30 mouse cellular contexts compared by ENCODE assay signal in genomic region chr2:79268863-79269262, GRCm38 (mm10). TPM values are rescaled to one million over a fixed set of nuclear protein-coding genes. Genes with fewer than 3 reads are reported as not detected.
DNase-seq lines count a peak whose midpoint lies in the region; ATAC-seq and TF ChIP-seq lines count a peak whose summit lies in the region.
"Had no signal": no experiment of that assay in that cellular context is flagged by ENCODE, and none has a peak within 500 bp of the region (broad histone marks: within the 10 kb centered on the region; RNA-seq: fewer than 3 reads in every experiment).

No protein-coding gene starts in this region.

- H3K36me3 ChIP-seq in CH12.LX (replicated peaks in 1 of 2; ENCODE audit: control insufficient read depth in 1 of 2, insufficient read depth in 1 of 2, low read length in 1 of 2) (peaks cover 40 to 68% of the 10 kb centered on the region in 2 experiments), MEL (ENCODE audit: control insufficient read depth in 1 of 2, insufficient read depth in 2 of 2, low read length in 2 of 2) (peaks cover 39 to 74% of the 10 kb centered on the region in 2 experiments)
- H3K36me3 ChIP-seq in liver, embryonic 13.5 days, result peaks cover 57% of the 10 kb centered on the region
- H3K36me3 ChIP-seq in liver, embryonic 16.5 days (ENCODE audit: control insufficient read depth, insufficient read depth), result peaks cover 34% of the 10 kb centered on the region
- H3K36me3 ChIP-seq: embryonic facial prominence, embryonic 12.5 days; embryonic facial prominence, embryonic 15.5 days; forebrain, embryonic 10.5 days; heart, embryonic 12.5 days; heart, embryonic 15.5 days; hindbrain, embryonic 10.5 days; hindbrain, embryonic 13.5 days; intestine, embryonic 15.5 days had no signal

- H3K27me3 ChIP-seq in CH12.LX (replicated peaks) (no peaks in the 10 kb centered on the region), MEL (ENCODE audit: control insufficient read depth in 1 of 2, insufficient read depth in 2 of 2, low read length in 2 of 2) (no peaks in the 10 kb centered on the region)
- H3K27me3 ChIP-seq in liver, embryonic 13.5 days, result no peaks in the 10 kb centered on the region
- no peaks in the 10 kb centered on the region for H3K27me3 ChIP-seq in liver, embryonic 16.5 days (ENCODE audit: control insufficient read depth, insufficient read depth, low read depth, low read length)
- H3K27me3 ChIP-seq: embryonic facial prominence, embryonic 12.5 days; embryonic facial prominence, embryonic 15.5 days; forebrain, embryonic 13.5 days; heart, embryonic 12.5 days; heart, embryonic 15.5 days; hindbrain, embryonic 13.5 days; intestine, embryonic 15.5 days had no signal

- dilution Hi-C loops in CH12.LX (cut with MboI; ENCODE audit: extremely low pct_ligation_motif_present, extremely low pct_unique_long_range_greater_than_20kb, low sequenced_read_pairs), result no loop called here

- H3K9ac ChIP-seq in CH12.LX (ENCODE audit: insufficient read depth, low read depth) (peak overlapping the region; percentile 4; the same call in 1 of the 2 replicates), MEL (ENCODE audit: control insufficient read depth, low read depth, low read length, poor library complexity, severe bottlenecking) (no peak overlapping the region)
- 0 out of 2 replicates have a peak overlapping the region, but pooled peaks have one; percentile 33 for H3K9ac ChIP-seq in liver, embryonic 13.5 days
- H3K9ac ChIP-seq in liver, embryonic 16.5 days (ENCODE audit: low read depth, low read length), result no peak overlapping the region
- H3K9ac ChIP-seq: embryonic facial prominence, embryonic 12.5 days; embryonic facial prominence, embryonic 15.5 days; forebrain, embryonic 13.5 days; heart, embryonic 12.5 days; heart, embryonic 15.5 days; hindbrain, embryonic 13.5 days; intestine, embryonic 15.5 days had no signal

- peaks cover 15 to 65% of the 10 kb centered on the region in 2 experiments for H3K4me1 ChIP-seq in CH12.LX (ENCODE audit: control insufficient read depth in 1 of 2, insufficient read depth in 2 of 2)
- H3K4me1 ChIP-seq in MEL (ENCODE audit: control insufficient read depth in 1 of 2, insufficient read depth in 2 of 2, low read length in 2 of 2), result peaks cover 32 to 38% of the 10 kb centered on the region in 2 experiments
- H3K4me1 ChIP-seq in liver, embryonic 13.5 days (replicated peaks), result peaks cover 71% of the 10 kb centered on the region
- H3K4me1 ChIP-seq in liver, embryonic 16.5 days (ENCODE audit: control insufficient read depth, low read depth, low read length), result peaks cover 36% of the 10 kb centered on the region
- H3K4me1 ChIP-seq: embryonic facial prominence, embryonic 12.5 days; embryonic facial prominence, embryonic 15.5 days; forebrain, embryonic 10.5 days; forebrain, embryonic 13.5 days; heart, embryonic 15.5 days; hindbrain, embryonic 10.5 days; hindbrain, embryonic 13.5 days; intestine, embryonic 15.5 days had no signal

- 51% methylated on average over 4 of the region's 4 CpGs for WGBS in liver, embryonic 13.5 days (ENCODE audit: insufficient replicate concordance)
- WGBS in liver, embryonic 16.5 days (ENCODE audit: insufficient replicate concordance), result 50% methylated on average over 4 of the region's 4 CpGs

- in situ Hi-C loops in CH12.LX (cut with MboI; ENCODE audit: low pct_ligation_motif_present, low pct_unique_long_range_greater_than_20kb, low sequenced_read_pairs), result no loop called here

- H3K4me2 ChIP-seq in CH12.LX (ENCODE audit: insufficient read depth, low read depth, poor library complexity, severe bottlenecking), result peak overlapping the region; percentile 8
- H3K4me2 ChIP-seq in liver, embryonic 13.5 days, result peak overlapping the region; percentile 62
- peak overlapping the region; percentile 54 for H3K4me2 ChIP-seq in liver, embryonic 16.5 days (ENCODE audit: low read depth, low read length)
- H3K4me2 ChIP-seq: embryonic facial prominence, embryonic 12.5 days; embryonic facial prominence, embryonic 15.5 days; forebrain, embryonic 13.5 days; heart, embryonic 12.5 days; heart, embryonic 15.5 days; hindbrain, embryonic 13.5 days; intestine, embryonic 15.5 days had no signal

- TF ChIP-seq EP300 in CH12.LX (IDR thresholded peaks at IDR 0.05; ENCODE audit: low read length) (no peak), MEL (IDR thresholded peaks at IDR 0.05; ENCODE audit: low read depth in 1 of 2, low read length in 2 of 2) (no peak)

- H3K27ac ChIP-seq in CH12.LX (ENCODE audit: insufficient read depth, low read depth), result 0 out of 2 replicates have a peak overlapping the region, but pooled peaks have one; percentile 62
- peak overlapping the region; percentile 69 for H3K27ac ChIP-seq in MEL (ENCODE audit: control insufficient read depth, low read depth, low read length)
- H3K27ac ChIP-seq in liver, embryonic 13.5 days, result peak overlapping the region; percentile 93
- H3K27ac ChIP-seq in liver, embryonic 16.5 days (ENCODE audit: low read length), result no peak overlapping the region
- H3K27ac ChIP-seq: embryonic facial prominence, embryonic 12.5 days; embryonic facial prominence, embryonic 15.5 days; forebrain, embryonic 10.5 days; forebrain, embryonic 13.5 days; heart, embryonic 15.5 days; hindbrain, embryonic 10.5 days; hindbrain, embryonic 13.5 days; intestine, embryonic 15.5 days had no signal

- TF ChIP-seq POLR2A in CH12.LX (IDR thresholded peaks at IDR 0.05; ENCODE audit: low read depth, low read length), result 0 out of 2 replicates have a peak, but pooled peaks have one; percentile 20
- TF ChIP-seq POLR2A in MEL (IDR thresholded peaks at IDR 0.05; ENCODE audit: control insufficient read depth in 1 of 2, insufficient read depth in 1 of 2, low read depth in 1 of 2, low read length in 2 of 2, poor library complexity in 1 of 2), result no peak

- peaks cover 84% of the 10 kb centered on the region for H3K79me2 ChIP-seq in CH12.LX (replicated peaks; ENCODE audit: control insufficient read depth, extremely low read depth, insufficient read depth, poor library complexity, severe bottlenecking)
- peaks cover 30% of the 10 kb centered on the region for H3K79me2 ChIP-seq in MEL (ENCODE audit: control insufficient read depth, insufficient read depth, low read length, poor library complexity)

- H3K4me3 ChIP-seq in CH12.LX (replicated peaks in 1 of 3; ENCODE audit: low read depth in 2 of 3, low read length in 2 of 3, poor library complexity in 1 of 3) (no peak overlapping the region), MEL (ENCODE audit: control insufficient read depth in 1 of 2, insufficient read depth in 1 of 2, low read depth in 2 of 2, low read length in 2 of 2) (no peak overlapping the region)
- H3K4me3 ChIP-seq in liver, embryonic 13.5 days (replicated peaks), result peak overlapping the region; percentile 32
- no peak overlapping the region for H3K4me3 ChIP-seq in liver, embryonic 16.5 days (ENCODE audit: low read depth, low read length)
- H3K4me3 ChIP-seq: embryonic facial prominence, embryonic 12.5 days; embryonic facial prominence, embryonic 15.5 days; forebrain, embryonic 10.5 days; forebrain, embryonic 13.5 days; heart, embryonic 12.5 days; heart, embryonic 15.5 days; hindbrain, embryonic 10.5 days; hindbrain, embryonic 13.5 days; intestine, embryonic 15.5 days had no signal

- no peak for TF ChIP-seq CTCF in CH12.LX (conservative IDR thresholded peaks at IDR 0.05 in 1 of 2, IDR thresholded peaks at IDR 0.05 in 1 of 2; ENCODE audit: low read depth in 2 of 2, low read length in 2 of 2)
- TF ChIP-seq CTCF in MEL (IDR thresholded peaks at IDR 0.05 in 2 of 3, conservative IDR thresholded peaks at IDR 0.05 in 1 of 3; ENCODE audit: control insufficient read depth in 1 of 3, insufficient read depth in 1 of 3, low read depth in 2 of 3, low read length in 3 of 3, poor library complexity in 1 of 3, severe bottlenecking in 1 of 3), result no peak

- TF ChIP-seq RAD21 in CH12.LX (IDR thresholded peaks at IDR 0.05; ENCODE audit: low read depth, low read length), result no peak
- TF ChIP-seq RAD21 in MEL (IDR thresholded peaks at IDR 0.05; ENCODE audit: low read depth, low read length), result no peak

- no peaks in the 10 kb centered on the region for H3K9me3 ChIP-seq in CH12.LX (replicated peaks; ENCODE audit: low read length)
- no peaks in the 10 kb centered on the region for H3K9me3 ChIP-seq in MEL (replicated peaks; ENCODE audit: insufficient read depth, low read length)
- no peaks in the 10 kb centered on the region for H3K9me3 ChIP-seq in liver, embryonic 13.5 days (replicated peaks)
- H3K9me3 ChIP-seq in liver, embryonic 16.5 days (replicated peaks; ENCODE audit: control insufficient read depth, low read length), result no peaks in the 10 kb centered on the region
- H3K9me3 ChIP-seq: embryonic facial prominence, embryonic 12.5 days; embryonic facial prominence, embryonic 15.5 days; forebrain, embryonic 10.5 days; forebrain, embryonic 13.5 days; heart, embryonic 12.5 days; heart, embryonic 15.5 days; hindbrain, embryonic 10.5 days; hindbrain, embryonic 13.5 days; intestine, embryonic 15.5 days had no signal

- ATAC-seq in liver, embryonic 13.5 days (ENCODE audit: low read depth), result no peak
- ATAC-seq in liver, embryonic 16.5 days (ENCODE audit: low read depth), result no peak
- ATAC-seq: CD4-positive, CD25-positive, alpha-beta regulatory T cell, adult 4 months; forebrain, embryonic 13.5 days; forebrain, embryonic 16.5 days; hindbrain, embryonic 16.5 days; intestine, embryonic 15.5 days had no signal

- DNase-seq in CH12.LX (ENCODE audit: extremely low read depth), result peak; percentile 54
- DNase-seq in MEL (ENCODE audit: low read depth, low spot score), result no peak
- no peak for DNase-seq in liver, embryonic 13.5 days
- DNase-seq in spleen, postnatal 4 days (ENCODE audit: low spot score in 2 of 2), result no peak
- no peak for DNase-seq in cerebellum, postnatal 4 days (ENCODE audit: low spot score in 2 of 2)
- no peak for DNase-seq in kidney, adult 11 months
- DNase-seq: adrenal gland, adult 2 months; adrenal gland, postnatal 25 days; cerebellum, adult 11-12 months; cerebellum, adult 8-10 months; cerebellum, postnatal 10 days; cerebellum, postnatal 36 days; gastrocnemius, postnatal 10 days; gastrocnemius, postnatal 36 days; heart, adult 11 months; heart, postnatal 10 days; heart, postnatal 36 days had no signal

TF ChIP-seq in CH12.LX, 34 proteins besides CTCF, POLR2A, EP300 and RAD21 (continues in another document):
- TF ChIP-seq CHD2 (IDR thresholded peaks at IDR 0.05; ENCODE audit: low read length), result peak; percentile 60
- TF ChIP-seq CHD1 (IDR thresholded peaks at IDR 0.05; ENCODE audit: low read depth, low read length), result 0 out of 2 replicates have a peak, but pooled peaks have one; percentile 60

TF ChIP-seq in MEL, 35 proteins besides CTCF, POLR2A, EP300 and RAD21 (continues in another document):
- TF ChIP-seq GATA1 (IDR thresholded peaks at IDR 0.05; ENCODE audit: low read depth, low read length), result no peak
- TF ChIP-seq KAT2A (conservative IDR thresholded peaks at IDR 0.05; ENCODE audit: low read depth, low read length), result no peak

RNA-seq across cellular contexts. Expression of gene Itga4, which starts 13.6 kb away (rescaled TPM):
- total RNA-seq in CH12.LX (2012; rRNA removed) (79.3 and 80.0 TPM in 2 replicates), CH12.LX (2014; rRNA removed) (54.3 and 55.7 TPM in 2 replicates), MEL (2012; rRNA removed) (22.7 and 35.5 TPM in 2 replicates)
- polyA plus RNA-seq in CH12.LX (2012; ENCODE audit: insufficient read length, low read depth) (44.7 and 51.2 TPM in 2 replicates), MEL (2012; ENCODE audit: insufficient read depth in 1 of 2, insufficient read length in 2 of 2, low read depth in 1 of 2, low replicate concordance in 2 of 2, missing spikeins in 1 of 2) (10 to 100 TPM; 48.9 to 97.5 TPM)
- polyA plus RNA-seq in liver, embryonic 13.5 days (2015; fragmentation: Nextera tagmentation; extraction: Ambion mirVana), result 24.8 and 30.1 TPM in 2 replicates
- 29.3 and 30.7 TPM in 2 replicates for polyA plus RNA-seq in liver, embryonic 16.5 days (2015; fragmentation: Nextera tagmentation; extraction: Ambion mirVana)

Comparison
In these comparisons a context has a peak if more than half of its experiments do, and no peak if none do; other contexts are left out.
1. H3K9ac ChIP-seq: peak in CH12.LX (single experiment) and liver, embryonic 13.5 days (single experiment); none in MEL (single experiment) and liver, embryonic 16.5 days (single experiment).
2. H3K4me2 ChIP-seq: peak in every context shown above with its lines; median percentile 62 in liver, embryonic 13.5 days; 54 in liver, embryonic 16.5 days; 8 in CH12.LX.
3. Of the 35 proteins assayed by ChIP-seq in both MEL and CH12.LX: peak only in MEL: none; only in CH12.LX: BHLHE40, CHD1, CHD2 and POLR2A; in both: none; in neither: 31.